Mouse (Mus musculus): ENCODE measurements around the gene Ufl1. TPM values are rescaled to one million over a fixed set of nuclear protein-coding genes. Genes with fewer than 3 reads are reported as not detected.

Ufl1 gene
- polyA plus RNA-seq, 1 experiment from 2014 or later, result 42.9 TPM

Other genes starting within 250 kb of the Ufl1 start
- 0.55 and 0.63 TPM in 2 replicates for gene Fhl5, start 38.9 kb downstream of the Ufl1 start, polyA plus RNA-seq (2015; fragmentation: Nextera tagmentation; extraction: Ambion mirVana)

Data from stomach, embryonic 16.5 days (tissue).